Mouse (Mus musculus): ENCODE results near the gene Zfp277.

The Zfp277 gene

DNA sequence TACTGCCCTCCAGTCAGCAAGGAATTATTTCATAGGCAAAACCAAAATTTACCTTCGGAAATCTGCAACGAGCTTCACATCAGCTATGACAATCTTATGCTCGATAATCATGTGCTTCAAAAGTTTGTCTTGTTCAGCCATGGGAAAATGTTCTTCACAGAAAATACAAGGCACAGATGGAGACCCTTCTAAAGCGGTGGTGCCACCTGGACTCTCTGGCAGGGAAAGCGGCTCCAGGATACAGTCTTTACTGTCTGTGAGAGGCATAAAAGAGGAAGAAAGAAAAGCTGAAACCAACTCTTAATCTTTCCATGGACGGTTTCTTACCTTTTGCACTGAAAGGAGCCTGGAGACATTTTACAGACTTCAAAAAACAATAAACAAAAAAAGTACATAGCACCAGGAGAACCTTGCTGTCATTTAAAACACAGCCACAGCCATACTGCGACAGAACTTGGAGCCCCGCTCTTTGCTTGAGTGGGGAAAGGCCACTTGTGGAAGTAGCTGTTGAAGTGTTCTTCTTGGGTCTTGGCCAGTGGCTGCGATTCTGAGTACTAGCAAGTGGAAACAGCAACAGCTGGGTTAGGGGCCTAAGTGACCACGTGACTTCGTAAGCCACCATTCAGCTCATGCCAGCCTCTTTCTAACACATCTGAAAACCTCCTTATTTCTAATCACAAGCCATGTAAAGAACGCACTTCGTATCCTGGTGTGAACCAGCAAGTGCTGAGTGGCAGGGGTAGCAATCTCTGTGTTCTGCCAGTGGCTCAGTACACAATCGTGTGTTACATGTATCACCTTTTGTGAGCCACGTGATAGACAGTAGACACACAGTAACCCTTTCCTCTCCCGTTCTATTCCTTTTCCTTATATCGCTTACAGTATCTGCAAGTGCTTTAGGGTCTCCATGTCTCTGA lies 66.8 kb downstream of the Zfp277 start:
- DNase-seq (ENCODE audit: low read depth, low spot score), result no peak

DNA sequence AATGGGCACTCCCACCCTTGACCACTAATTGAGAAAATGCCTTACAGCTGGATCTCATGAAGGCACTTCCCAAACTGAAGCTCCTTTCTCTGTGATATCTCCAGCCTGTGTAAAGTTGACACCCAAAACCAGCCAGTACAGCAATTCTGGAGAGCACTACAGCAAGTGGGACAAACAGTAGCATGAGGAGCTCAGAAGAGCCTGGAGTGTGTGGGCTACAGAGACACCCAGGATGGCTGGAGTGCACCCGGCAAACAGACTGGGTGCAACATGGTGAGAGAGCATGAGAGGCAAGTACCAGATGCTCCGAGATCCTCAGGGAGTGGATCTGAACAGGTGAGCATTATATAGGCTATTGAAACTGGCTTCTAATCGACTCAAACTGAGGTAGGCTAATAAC lies 93.8 kb downstream of the Zfp277 start:
- no peak for DNase-seq (ENCODE audit: low read depth, low spot score)

DNA sequence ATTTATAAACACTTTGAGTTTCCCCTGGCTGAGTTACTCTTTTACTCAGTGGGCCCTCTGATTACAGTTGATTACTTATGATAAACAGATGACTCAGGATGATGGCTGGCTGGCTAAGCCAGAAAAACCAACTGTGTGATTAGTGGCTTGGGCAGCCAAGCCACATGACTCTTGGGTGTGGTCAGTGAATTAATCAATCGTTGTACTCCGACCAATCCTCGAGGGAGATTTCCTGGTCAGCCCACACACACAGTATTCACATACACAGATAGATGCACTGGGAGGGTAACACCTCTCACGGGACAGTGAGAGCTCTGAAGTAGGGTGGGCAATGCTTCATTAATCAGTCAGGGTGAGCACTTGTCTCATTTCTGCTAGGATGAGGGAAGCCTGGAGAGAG lies 97.5 kb downstream of the Zfp277 start:
- DNase-seq (ENCODE audit: low read depth, low spot score), result no peak

DNA sequence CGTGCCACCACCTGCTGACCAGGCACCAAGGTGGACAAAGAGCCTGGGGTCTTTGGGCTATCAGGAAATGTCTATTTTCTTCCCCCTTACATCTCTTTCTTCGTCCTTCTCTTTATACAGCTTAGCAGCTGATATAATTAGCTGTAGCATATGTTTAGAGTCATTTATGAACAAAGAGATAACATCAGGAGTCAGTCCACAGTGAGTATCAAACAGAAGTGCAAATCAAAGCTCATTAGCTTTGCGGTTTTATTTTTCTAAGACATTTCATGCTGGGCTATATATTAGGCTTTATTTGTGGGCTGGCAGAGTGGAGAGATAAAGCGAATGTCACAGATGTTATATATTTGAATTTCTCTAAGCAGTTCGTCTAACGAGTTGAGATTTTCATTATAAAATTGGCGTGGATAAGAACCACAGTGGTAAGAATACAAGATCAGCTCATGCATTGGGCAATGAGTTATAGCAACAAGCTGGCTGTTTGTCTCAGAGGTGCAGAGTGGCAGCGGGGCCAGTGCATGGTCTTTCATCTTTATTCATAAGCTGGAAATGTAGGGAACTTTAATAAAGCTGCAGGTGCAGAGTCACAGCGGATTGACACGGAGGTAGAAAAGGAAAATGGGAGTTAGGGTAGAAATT lies 98.5 kb downstream of the Zfp277 start:
- no peak for DNase-seq (ENCODE audit: low read depth, low spot score)

DNA sequence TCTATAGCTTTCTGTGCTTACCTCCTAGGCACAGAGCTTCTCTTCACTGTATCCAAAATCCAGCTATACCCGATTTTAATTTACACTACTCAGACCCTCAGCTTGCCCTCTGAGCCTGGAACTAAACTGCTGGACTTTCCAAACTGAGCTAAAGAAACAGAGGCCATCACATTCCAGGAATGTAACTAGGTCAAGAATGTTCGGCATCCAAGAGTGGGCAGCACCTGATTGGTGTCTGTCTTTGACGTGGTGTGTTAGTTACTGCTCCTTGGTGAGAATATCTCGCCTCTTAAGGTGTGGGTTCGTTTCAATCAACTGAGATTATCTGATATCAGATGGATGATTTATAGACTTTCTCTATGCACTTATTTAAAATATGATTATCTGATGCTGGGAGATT lies 104.3 kb downstream of the Zfp277 start:
- no peak for DNase-seq (ENCODE audit: low read depth, low spot score)

DNA sequence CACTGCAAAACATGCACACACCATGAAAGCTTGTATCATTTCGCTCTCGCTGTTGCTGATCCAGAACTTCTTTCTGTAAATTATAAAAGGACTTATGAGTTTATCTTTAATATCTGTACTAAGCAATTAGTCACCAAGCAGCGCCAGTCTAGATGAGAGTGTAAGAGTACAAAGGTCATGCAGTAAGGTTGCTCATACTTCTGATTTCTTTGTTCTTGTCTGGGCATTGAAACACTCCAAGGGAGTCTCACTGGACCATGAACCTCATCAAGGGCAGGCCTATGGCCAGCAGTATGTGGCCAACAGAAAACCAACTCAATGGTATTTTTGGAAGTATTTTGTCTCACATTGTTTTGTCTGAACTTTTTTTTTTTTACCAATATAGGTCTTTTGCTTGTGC lies 110.4 kb downstream of the Zfp277 start:
- no peak for DNase-seq (ENCODE audit: low read depth, low spot score)

DNA sequence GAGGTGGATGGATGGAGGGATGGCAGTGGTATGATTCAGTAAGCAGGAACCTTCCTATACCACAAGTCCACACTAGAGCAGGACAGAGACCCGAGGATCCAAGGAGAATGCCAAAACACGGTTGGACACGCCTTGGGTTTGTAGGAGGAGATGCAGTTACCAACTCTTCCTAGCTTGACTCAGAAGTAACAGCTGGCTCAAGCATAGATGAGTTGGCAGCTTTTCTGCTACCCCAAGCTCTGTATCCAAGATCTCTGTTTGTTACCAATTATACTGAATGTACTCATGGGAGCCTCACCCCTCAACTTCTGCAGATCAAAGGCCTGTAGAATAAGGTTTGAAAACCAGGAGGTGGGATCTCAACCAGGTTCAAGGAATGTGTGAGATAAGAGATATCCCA lies 114.2 kb downstream of the Zfp277 start:
- DNase-seq (ENCODE audit: low read depth, low spot score), result no peak

DNA sequence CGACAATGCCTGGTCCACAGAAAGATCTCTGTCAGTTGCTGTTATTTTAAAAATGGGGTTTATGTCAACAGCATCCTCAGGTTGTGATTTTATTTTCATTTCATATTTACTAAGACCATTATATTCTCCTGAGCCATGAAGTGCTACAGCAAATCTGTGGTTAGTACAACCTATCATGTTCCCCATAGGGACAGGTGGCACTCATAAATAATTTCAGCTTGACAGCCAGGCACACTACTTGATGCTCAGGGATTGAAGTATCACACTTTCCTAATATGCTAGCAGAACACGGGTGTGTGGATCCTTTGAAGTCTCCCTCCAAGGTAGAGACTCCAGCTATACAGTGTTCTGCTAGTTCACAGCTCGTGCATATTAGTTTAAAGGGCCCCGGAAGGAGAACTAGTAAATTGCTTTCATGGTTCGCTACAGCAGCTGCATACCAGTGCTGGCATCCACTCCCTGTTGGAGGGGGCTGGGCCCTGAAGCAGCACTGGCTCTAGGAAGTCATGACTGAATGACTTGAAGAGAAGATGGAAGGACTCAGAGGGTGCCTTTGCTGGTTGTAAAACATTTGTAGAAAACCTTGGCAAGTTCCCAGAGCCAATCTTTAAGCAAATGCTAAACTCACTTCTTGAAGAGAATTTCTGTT lies 118.6 kb downstream of the Zfp277 start:
- DNase-seq (ENCODE audit: low read depth, low spot score), result no peak

DNA sequence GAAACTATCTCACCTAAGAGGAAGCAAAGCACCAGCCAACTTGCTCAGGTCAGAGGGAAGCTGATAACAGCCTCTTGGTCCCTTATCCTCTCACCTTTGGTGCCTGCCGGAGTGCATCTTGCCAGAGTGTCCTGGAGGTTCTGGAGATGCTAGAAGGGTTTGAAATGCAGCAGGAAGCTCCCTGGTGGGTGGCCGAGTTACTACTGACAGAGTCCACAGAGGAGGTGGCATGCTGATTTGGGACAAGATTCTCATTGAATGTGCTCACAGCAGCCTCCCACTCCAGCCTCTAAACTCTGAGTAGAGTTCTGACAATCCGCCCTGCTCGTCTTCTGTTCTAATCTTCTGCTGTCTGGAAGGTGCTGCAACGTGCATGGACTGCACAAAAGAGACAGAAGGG lies 120.1 kb downstream of the Zfp277 start:
- no peak for DNase-seq (ENCODE audit: low read depth, low spot score)

DNA sequence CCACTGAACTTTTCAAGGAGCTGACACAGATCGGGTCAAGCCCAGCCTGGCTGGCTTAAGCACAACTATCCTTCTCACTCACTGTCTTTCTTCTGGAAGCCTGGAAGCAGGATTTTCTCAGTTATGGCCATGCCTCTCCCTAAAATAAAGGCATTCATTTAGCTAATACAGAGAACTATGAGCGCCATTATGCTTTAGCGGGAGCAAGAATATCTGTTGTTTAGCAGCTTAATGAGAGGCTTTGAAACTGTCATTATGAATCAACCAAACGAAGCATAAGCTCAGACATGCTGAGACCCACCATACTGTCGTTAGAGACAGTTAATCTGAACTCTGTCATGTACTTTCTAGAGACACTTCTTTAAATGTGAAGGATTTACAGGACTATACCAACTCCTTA lies 120.9 kb downstream of the Zfp277 start:
- DNase-seq (ENCODE audit: low read depth, low spot score), result no peak

DNA sequence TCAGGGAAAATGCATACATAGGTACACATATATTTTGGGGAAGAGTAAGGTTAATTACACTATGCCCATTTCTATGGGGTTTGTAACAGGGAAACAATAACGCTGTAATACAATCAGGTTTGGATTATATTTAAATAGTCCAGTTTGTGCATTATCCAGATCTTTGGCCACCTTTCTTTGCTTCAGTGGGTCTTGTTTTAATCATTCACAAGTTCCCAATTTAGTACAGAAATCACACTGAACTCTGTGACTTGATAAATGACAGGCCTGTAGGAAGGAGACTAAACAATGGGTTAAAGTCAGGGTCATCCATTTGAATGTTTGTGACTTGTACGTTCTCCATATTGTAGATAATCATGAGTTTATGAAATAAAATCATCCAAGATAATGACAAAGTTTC lies 130.6 kb downstream of the Zfp277 start:
- no peak for DNase-seq (ENCODE audit: low read depth, low spot score)

DNA sequence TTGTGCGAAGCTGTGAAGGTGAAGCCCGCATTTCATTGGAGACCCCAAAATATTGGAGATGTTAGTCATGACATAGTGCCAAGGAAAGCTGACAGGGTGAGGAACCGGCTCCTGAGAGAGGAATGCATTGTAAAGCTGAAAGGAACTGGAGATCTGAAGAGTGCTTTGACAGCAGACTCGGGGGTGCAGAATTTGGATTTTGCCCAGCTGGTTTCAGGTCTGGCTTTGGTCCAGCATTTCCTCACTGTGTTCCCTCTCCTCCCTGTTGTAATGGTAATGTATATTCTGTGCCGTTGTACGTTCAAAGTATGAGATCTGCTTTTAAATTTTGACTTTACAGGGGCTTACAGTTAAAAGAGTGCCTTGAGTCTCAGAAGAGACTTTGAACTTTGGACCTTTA lies 141.7 kb downstream of the Zfp277 start:
- DNase-seq (ENCODE audit: low read depth, low spot score), result no peak

DNA sequence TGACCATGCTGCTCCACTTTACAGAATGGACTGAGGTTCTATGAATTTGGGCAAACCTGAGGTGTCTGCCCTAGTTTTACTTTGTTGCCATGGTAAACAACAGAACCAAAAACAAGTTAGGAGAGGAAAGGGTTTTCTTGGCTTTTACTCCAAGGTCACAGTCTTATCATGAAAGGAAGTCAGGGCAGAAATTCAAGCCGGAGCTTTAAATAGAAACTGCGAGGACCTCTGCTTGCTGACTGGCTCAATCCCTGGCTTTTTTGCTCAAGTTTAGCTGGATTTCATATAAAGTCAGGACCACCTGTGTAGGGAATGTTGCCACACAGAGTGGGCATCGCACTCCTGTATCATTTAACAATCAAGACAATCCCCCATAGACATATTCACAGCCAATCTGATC lies 147.1 kb downstream of the Zfp277 start:
- no peak for DNase-seq (ENCODE audit: low read depth, low spot score)

DNA sequence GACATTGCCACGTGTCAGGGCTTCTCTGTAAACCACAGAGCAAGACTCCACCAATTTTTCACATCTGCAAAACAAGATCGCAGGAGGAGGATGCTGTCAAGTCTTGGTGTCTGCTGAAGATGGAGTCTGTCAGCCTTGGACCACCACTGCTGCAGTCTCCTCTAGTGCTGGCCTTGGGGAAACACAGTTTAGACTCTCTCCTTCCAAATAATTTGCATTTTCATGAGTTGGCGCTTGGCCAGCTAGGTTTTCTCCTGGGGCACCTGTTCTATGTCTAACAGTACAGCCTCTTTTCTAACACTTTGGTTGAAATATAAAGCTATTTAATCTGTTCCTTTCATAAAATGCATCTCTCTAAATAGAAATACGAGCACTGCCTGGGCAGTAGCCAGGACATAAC lies 159.2 kb downstream of the Zfp277 start:
- DNase-seq (ENCODE audit: low read depth, low spot score), result no peak

DNA sequence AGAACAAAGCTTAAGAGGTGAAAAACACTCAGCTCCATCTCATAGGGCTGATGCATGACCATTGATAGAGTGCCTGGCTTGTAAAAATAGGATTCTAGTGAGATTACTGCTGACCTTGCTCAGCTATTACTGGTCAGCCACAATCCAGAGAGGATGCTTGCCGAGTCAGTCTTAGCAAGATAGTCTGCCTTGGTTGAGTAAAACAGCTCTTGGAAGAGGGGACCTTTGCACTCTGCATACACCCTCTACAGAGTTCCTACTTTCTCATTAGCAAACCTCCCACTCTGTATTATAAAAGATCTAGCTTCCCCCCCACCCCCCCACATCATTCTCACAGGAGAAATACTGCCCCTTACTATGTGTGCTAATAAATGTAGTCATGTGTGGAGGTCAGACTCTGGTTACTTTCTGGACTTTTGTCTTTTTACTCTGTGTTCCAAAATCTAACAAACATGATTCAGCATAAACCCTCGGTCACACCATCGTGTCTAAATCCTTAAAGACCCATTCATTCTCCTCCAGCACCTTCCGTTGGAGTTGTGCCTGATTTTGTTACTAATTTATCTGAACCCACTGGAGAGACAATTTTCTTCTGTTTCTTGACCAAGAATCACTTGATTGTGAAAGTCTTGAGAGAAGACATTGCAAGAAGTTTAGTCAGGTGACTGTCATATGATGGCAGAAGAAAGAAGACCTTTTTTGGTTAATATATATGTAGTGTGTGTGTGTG lies 164.9 kb downstream of the Zfp277 start:
- DNase-seq (ENCODE audit: low read depth, low spot score), result no peak

DNA sequence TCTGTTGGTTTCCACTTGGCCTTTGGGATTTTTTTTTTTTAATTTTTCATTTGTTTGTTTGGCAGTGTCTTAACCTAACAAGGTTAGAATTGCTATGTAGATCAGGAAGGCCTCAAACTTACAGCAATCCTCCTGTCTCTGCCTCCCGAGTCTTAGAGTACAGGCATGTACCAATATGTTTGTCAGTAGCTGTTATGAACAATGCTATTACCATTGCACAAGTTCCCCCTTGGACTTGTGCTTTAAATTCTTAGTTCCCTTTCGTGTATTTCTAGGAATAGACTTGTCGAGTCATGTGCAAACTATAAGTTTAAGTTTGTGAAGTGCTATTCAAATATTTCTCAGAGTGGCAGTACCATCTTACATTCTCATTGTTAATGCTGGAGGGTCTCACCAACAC lies 168.1 kb downstream of the Zfp277 start:
- no peak for DNase-seq (ENCODE audit: low read depth, low spot score)

DNA sequence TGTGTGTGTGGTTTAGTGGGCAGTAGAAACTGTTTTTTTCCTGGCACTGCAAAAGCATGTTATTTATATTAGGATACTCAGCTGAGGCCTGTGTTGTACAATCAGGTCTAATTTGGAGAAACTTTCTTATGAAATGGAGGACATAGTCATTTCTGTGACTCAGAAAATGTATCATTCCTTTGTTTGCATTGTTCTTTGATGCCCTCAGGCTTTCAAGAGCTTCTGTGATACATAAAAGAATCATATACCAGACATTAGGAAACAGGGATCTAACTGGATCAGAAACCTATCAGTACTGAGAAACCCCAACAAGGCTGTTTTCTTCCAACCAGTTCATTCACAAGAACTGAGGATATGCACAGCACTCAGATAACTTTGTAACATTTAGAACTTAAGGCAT lies 170.8 kb downstream of the Zfp277 start:
- no peak for DNase-seq (ENCODE audit: low read depth, low spot score)

DNA sequence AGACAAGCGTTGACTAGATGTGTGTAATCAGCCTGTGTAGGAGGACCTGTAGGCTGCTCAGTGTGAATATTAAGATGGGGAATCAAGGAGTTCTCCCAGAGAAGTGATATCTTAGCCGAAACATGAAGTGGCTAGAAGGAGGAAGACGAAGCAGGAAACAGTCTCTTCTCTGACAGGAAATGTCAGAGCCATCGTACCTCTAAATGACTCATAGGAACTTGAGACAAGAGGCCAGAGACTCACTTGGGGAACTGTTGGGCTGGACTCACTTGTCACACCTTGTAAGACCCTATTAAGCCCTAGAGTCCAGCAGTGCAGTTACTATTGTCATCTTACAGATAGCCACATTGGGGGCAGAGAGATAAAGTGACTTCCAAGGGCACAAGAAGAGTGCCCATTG lies 172.4 kb downstream of the Zfp277 start:
- DNase-seq (ENCODE audit: low read depth, low spot score), result no peak

DNA sequence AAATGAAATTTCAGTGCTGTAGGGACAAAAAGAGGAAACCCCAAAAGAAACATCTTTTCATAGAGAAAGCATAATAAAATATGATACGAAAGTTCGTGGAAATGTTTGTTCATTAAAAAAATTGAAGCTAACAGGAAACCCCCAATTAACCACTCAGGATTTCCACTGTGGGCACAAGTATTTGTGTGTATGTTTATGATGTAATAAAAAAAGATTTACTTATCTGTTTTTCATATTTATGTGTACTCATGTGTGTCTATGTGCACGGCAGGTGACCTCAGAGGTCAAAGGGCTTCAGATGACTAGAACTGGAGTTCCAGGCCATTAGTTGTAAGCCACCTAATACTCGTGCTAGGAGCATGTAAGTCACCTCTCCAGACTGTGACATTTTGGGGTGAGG lies 173.0 kb downstream of the Zfp277 start:
- DNase-seq (ENCODE audit: low read depth, low spot score), result no peak

DNA sequence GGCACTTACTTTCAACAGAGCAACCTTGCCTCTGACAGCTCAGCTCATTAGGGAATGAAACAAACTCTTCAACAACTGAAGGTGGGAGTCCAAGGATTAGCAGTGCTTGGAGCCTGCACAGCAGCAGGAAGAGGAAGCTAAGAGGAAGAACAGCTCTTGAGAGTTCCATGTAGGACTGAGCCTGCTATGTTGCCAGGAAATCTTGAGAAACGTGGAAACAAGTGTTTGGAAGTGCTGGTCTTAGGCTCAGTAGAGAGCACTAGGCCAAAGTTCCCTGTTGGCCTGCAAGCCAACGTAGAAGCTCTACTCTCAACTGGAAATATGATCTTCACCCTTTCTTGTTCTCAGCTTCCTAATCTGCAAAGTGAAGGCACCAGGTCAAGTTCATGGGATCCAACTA lies 177.4 kb downstream of the Zfp277 start:
- no peak for DNase-seq (ENCODE audit: low read depth, low spot score)
